Mouse (Mus musculus): ENCODE measurements around the gene Prkag2. TPM values are rescaled to one million over a fixed set of nuclear protein-coding genes. Genes with fewer than 3 reads are reported as not detected.
"Not testable (repeated sequence)": the region's sequence is repeated elsewhere in the genome, so short reads cannot be mapped to it uniquely, and the experiment has no call there.

Prkag2 gene
- polyA plus RNA-seq, 1 experiment from 2014 or later, result 38.2 TPM

DNA sequence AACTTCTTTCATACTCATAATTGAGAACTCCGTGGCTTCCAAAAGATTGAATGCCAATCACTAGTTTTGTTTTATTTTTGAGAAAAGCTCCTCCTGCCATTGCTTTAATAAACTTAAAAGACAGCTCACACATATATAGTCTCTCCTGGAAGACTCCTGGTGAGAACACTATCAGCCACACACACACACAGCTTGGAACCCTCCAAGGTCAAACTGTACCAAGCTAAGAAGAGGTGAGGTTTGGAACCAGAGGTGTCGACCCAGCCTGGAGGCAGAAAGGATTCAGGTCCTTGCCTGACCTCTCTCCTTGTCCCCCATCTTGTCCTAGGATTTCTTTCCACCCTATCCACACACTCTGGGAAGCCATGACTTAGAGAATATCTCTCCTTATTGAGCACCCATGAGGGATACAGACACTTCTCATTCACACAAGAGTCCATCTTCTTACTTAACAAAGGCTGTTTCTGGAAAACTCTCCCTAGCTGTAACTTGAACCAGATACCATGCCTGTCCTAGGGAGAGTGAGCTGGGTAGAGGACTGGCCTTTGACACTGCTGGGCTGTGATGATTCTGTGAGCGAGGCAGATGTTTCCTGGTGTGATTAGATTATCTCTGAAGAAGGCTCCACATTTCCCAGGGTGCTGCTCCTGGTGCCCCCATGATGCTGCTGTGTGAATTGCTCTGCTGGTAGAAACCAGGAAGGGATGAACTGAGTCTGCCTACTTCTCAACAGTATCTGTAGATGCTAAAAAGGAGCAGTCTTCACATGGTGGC lies 245.4 kb downstream of the Prkag2 start:
- H3K4me1 ChIP-seq, result no peaks in the 10 kb centered on the region
- no peaks in the 10 kb centered on the region for H3K9me3 ChIP-seq
- no peaks in the 10 kb centered on the region for H3K27me3 ChIP-seq (replicated peaks; ENCODE audit: low read depth, poor library complexity, severe bottlenecking)
- 69% methylated on average over 3 of the region's 3 CpGs for WGBS
- H3K4me3 ChIP-seq, result no peak overlapping the region
- H3K36me3 ChIP-seq (replicated peaks), result no peaks in the 10 kb centered on the region
- no peak overlapping the region for H3K27ac ChIP-seq (replicated peaks)
- no peak for DNase-seq (ENCODE audit: low spot score)

DNA sequence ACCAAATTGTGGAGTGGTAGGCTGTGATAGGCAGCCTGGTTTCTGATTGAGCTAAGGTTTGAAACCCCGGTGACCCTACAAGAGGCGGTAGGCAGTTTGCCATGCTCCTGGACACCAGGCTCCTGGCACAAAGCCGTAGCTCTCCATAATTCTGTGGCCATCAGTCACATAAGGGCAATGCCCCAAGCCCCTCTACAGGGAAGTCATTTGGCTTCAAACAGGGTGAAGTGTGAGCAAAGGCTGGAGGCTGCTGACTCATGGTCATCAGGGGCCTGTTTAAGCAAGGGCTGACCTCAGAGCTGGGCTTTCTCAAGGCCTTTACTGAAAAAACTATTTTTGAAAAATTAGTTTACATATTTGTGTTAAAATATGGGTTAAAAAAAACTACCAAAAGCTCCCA lies 246.2 kb downstream of the Prkag2 start:
- no peaks in the 10 kb centered on the region for H3K36me3 ChIP-seq (replicated peaks)
- H3K4me1 ChIP-seq, result no peaks in the 10 kb centered on the region
- H3K27me3 ChIP-seq (replicated peaks; ENCODE audit: low read depth, poor library complexity, severe bottlenecking), result no peaks in the 10 kb centered on the region
- DNase-seq (ENCODE audit: low spot score), result no peak
- no peak overlapping the region for H3K27ac ChIP-seq (replicated peaks)
- no peak overlapping the region for H3K4me3 ChIP-seq
- WGBS, result 92% methylated on average over 3 of the region's 3 CpGs
- H3K9me3 ChIP-seq, result no peaks in the 10 kb centered on the region

DNA sequence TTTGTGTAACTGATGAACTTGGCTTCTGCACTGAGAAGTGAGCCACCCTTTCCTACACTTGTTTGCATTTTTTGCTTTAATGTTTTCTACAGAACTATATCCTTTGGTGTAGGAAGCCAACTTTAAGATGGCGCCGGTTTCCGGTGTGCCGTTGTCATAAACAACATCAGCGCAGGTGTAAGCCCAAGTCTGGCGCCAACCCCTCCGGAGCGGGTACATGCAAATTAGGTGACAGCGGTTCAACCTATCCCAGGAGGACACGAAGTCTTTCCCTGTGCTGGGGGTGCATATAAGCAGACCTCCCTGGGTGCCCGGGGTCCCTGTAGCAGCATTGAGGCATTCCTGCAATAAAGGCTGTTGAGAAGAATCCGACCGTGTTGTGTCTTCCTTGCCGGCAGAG lies 252.2 kb downstream of the Prkag2 start:
- not testable (repeated sequence) for H3K4me3 ChIP-seq; DNase-seq (ENCODE audit: low spot score); H3K9me3 ChIP-seq; H3K27me3 ChIP-seq (replicated peaks; ENCODE audit: low read depth, poor library complexity, severe bottlenecking); H3K36me3 ChIP-seq (replicated peaks); H3K4me1 ChIP-seq; H3K27ac ChIP-seq (replicated peaks)
- WGBS, result 87% methylated on average over 14 of the region's 14 CpGs

DNA sequence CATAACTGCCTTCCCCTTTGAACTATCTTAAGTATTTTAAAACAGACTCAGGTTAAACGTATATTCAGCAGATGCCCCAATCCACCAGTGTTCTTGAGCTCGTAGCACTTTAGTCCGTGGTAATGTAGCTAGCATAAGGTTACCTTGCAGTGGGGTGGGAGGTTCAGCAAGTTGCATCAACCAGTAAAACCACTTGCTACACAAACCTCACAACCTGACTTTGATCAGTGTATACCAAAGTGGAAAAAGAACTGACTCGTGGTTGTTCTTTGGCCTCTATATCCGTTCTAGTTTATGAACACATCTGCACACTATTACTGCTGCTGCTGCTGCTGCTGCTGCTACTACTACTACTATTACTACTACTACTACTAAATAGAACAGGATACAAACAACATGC lies 256.6 kb downstream of the Prkag2 start:
- H3K27ac ChIP-seq (replicated peaks), result no peak overlapping the region

DNA sequence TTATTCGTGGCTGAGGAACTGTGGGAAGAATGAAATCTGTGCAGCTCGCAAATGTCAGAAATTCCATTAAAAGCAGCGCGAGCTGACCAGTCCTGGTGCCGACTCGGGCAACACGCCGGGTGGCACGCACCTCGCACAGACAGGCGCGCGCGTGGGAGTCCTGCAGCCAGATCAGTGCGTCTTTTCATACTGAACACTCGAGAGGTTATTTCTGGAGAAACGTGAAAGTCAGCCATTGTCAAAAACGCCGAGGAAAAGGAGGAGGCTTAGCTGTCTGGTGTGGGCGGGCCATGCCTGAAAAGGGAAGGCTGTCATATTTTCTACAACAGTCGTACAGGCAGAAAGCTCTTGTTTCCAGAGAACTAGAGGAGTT lies 257.4 kb downstream of the Prkag2 start:
- peak overlapping the region; percentile 98 for H3K27ac ChIP-seq (replicated peaks)
- peaks cover 28% of the 10 kb centered on the region for H3K4me1 ChIP-seq
- DNase-seq (ENCODE audit: low spot score), result no peak
- H3K36me3 ChIP-seq (replicated peaks), result 0 out of 2 replicates have a peak, but pooled peaks cover 4% of the 10 kb centered on the region
- no peaks in the 10 kb centered on the region for H3K9me3 ChIP-seq
- 3% methylated on average over 21 of the region's 21 CpGs for WGBS
- H3K27me3 ChIP-seq (replicated peaks; ENCODE audit: low read depth, poor library complexity, severe bottlenecking), result no peaks in the 10 kb centered on the region
- H3K4me3 ChIP-seq, result peak overlapping the region; percentile 96

More for the DNA sequence above, 256.6 kb downstream of the Prkag2 start:
- no peak for DNase-seq (ENCODE audit: low spot score)
- no peaks in the 10 kb centered on the region for H3K9me3 ChIP-seq
- WGBS, result 89% methylated on average over 5 of the region's 5 CpGs
- peaks cover 28% of the 10 kb centered on the region for H3K4me1 ChIP-seq
- H3K4me3 ChIP-seq, result no peak overlapping the region
- no peaks in the 10 kb centered on the region for H3K27me3 ChIP-seq (replicated peaks; ENCODE audit: low read depth, poor library complexity, severe bottlenecking)
- H3K36me3 ChIP-seq (replicated peaks), result 0 out of 2 replicates have a peak, but pooled peaks cover 2% of the 10 kb centered on the region

DNA sequence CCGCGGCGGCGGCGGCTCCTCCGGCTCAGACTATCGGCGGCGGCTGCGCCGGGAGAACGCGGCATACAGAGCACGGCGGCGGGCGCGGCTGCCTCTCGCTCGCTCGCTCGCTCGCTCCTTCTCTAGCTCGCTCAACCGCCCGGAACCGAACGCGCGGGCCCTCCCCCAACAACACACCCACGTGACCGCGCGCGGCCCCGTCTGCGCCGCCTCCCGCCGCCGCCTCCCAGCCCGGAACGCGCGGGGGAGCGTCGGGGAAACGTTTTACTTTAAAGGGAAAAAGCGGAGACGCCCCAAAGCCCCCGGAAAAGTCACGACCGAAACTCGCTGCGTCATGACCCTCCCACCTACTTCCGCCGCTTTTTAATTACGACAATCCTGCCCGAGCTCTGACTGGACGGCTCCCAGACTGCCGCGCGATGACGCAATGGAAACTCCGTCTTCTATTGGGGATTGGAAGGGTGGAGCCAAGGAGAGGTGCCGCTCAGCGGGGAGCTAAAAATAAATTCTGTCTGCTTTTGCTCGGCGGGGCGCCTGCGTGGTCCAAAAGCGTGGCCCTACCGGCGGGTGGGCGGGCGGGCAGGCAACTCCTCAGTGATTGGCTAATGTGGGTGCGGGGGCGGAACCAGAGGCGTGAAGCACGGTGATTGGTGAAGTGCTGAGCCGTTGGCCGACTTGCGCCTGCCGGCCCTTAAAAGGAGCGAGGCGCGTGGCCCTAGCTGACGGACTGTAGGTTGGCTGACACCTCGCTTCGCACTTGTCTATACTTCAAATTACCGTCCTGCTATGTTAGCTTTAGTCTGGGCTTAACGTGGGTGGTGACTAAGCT lies 258.0 kb downstream of the Prkag2 start, which contains the start of gene Rheb:
TSS of gene Rheb (minus strand) at position 351 of the 829 bp plus-strand sequence.
- peak; percentile 99 for DNase-seq (ENCODE audit: low spot score)
- Histone ChIP-seq H3K4me3 (peak within 1 kb of the TSS; percentile 96), H3K36me3 (replicated peaks) (0 out of 2 replicates have a peak, but pooled peaks cover 4% of the 10 kb centered on the region), H3K4me1 (peaks cover 28% of the 10 kb centered on the region), H3K9me3 (no peaks in the 10 kb centered on the region), H3K27ac (replicated peaks) (peak within 1 kb of the TSS; percentile 98), H3K27me3 (replicated peaks; ENCODE audit: low read depth, poor library complexity, severe bottlenecking) (no peaks in the 10 kb centered on the region)
- WGBS, result under 1% methylated on average over 92 of the region's 92 CpGs

DNA sequence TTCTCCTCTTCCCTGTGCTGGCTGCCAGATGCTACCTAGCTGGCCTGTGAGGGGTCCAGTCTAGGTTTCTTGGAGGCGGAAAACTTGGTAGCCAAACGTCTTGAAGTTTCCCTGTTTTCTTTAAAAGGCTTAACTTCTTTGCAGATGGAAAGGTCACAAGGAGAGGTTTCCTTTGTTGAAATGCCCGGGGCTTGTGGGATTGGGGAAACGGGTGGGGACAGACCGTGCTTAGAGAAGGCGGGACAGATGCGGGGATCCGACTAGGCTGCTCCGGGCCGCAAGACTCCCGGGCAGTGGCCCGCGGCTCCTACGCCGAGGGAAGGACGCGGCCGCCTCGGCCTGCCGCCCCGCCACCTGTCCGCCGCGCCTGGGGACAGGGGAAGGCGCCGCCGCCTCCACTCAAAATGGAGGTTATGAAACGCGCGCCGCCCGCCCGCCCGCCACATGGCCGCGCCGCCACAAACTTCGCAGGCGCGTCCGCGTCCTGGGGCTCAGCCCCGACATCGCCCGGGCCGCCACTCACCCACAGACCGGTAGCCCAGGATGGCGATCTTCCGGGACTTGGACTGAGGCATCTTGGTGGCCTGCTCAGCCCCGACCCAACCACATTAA lies 258.7 kb downstream of the Prkag2 start:
- no peaks in the 10 kb centered on the region for H3K27me3 ChIP-seq (replicated peaks; ENCODE audit: low read depth, poor library complexity, severe bottlenecking)
- H3K9me3 ChIP-seq, result no peaks in the 10 kb centered on the region
- WGBS, result under 1% methylated on average over 50 of the region's 50 CpGs
- peaks cover 28% of the 10 kb centered on the region for H3K4me1 ChIP-seq
- 0 out of 2 replicates have a peak, but pooled peaks cover 4% of the 10 kb centered on the region for H3K36me3 ChIP-seq (replicated peaks)
- peak; percentile 72 for DNase-seq (ENCODE audit: low spot score)
- H3K27ac ChIP-seq (replicated peaks), result peak overlapping the region; percentile 98
- peak overlapping the region; percentile 96 for H3K4me3 ChIP-seq

DNA sequence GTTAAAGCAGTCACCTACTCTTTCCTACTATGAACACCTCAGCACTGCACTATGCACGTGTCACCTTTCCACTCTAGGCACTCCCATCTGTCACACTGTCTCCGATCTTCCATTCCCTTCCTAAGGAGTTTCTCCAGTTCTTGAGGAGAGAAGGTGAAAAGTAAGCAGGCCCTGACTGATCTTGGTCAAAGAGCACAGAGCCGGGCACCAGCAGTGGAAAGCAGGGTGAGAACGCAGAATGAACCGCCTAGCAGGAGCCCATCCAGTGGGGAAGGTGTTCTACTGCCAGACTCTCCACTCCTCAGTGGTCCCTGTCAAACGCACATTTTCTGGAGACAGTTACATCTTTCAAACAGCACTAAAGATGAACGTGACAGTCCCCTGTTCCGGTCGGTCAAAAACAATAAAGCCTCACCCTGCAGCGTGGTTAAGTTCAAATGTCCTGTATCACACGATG lies 259.4 kb downstream of the Prkag2 start:
- Histone ChIP-seq H3K36me3 (replicated peaks) (0 out of 2 replicates have a peak, but pooled peaks cover 8% of the 10 kb centered on the region), H3K4me3 (peak overlapping the region; percentile 96), H3K4me1 (peaks cover 28% of the 10 kb centered on the region), H3K9me3 (no peaks in the 10 kb centered on the region), H3K27me3 (replicated peaks; ENCODE audit: low read depth, poor library complexity, severe bottlenecking) (no peaks in the 10 kb centered on the region), H3K27ac (replicated peaks) (peak overlapping the region; percentile 98)
- WGBS, result 35% methylated on average over 11 of the region's 11 CpGs
- DNase-seq (ENCODE audit: low spot score), result no peak

DNA sequence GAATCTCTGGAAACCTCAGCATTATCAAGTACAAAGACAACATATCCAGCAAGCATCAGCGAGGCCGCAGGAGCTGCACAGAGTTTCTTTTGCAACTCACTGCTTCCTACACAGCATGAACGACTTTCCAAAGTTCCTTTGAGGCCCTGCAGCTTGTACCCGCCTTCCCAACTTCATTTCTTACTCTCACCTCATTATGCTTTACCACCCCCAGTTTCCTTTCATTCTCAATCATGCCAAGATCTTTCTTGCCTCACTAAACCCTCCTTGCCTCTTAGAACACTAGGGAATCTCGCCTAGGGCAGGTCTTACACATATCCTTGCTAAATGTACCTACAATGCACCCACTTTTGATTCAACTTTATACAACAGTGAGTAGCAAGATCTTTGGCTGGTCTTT lies 266.0 kb downstream of the Prkag2 start:
- Histone ChIP-seq H3K4me1 (no peaks in the 10 kb centered on the region; the same call in 1 of the 2 replicates), H3K36me3 (replicated peaks) (0 out of 2 replicates have a peak, but pooled peaks cover 8% of the 10 kb centered on the region), H3K9me3 (no peaks in the 10 kb centered on the region), H3K27me3 (replicated peaks; ENCODE audit: low read depth, poor library complexity, severe bottlenecking) (no peaks in the 10 kb centered on the region), H3K27ac (replicated peaks) (no peak overlapping the region), H3K4me3 (no peak overlapping the region)
- WGBS, result 88% methylated on average over 5 of the region's 5 CpGs
- no peak for DNase-seq (ENCODE audit: low spot score)

DNA sequence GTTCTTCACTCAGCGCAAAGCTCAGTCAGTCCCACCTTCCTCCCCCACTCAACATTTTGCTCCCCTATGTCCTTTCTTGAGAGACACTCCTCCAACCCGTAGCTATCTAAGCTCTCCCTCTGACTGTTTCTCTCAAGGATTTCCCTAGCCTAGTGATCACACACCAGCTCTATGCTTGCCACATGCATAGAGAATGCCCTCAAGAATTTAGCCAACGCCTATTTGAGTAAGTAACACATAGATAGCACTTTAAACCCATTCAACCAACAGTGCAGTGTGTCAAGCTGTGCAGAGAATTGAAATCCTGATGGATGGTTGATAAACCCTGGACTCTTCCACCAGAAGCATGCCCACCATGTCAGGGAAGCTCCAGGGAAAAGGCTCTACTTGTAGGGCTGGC lies 268.5 kb downstream of the Prkag2 start:
- Histone ChIP-seq H3K27ac (replicated peaks) (no peak overlapping the region), H3K4me3 (no peak overlapping the region), H3K36me3 (replicated peaks) (0 out of 2 replicates have a peak, but pooled peaks cover 4% of the 10 kb centered on the region), H3K9me3 (no peaks in the 10 kb centered on the region), H3K4me1 (no peaks in the 10 kb centered on the region), H3K27me3 (replicated peaks; ENCODE audit: low read depth, poor library complexity, severe bottlenecking) (no peaks in the 10 kb centered on the region)
- DNase-seq (ENCODE audit: low spot score), result no peak
- WGBS, result 92% methylated on average over 3 of the region's 3 CpGs

DNA sequence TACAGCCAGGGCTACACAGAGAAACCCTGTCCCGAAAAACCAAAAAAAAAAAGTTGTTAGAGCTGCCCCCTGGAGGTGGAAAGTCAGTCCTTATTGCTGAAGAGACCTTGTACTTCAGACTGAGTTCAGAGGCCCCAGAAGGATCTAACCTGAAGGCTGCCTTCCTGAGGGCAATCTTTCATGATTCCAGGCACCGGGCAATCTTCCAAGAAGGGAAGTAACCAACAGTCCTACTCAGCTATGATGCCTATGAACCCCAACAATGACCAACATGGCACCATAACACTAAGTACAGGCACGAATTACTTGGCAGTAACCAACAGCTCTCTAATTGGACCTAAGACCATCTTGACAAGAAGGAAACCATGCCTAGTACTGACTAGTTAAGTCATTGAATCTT lies 272.0 kb downstream of the Prkag2 start:
- no peaks in the 10 kb centered on the region for H3K27me3 ChIP-seq (replicated peaks; ENCODE audit: low read depth, poor library complexity, severe bottlenecking)
- no peak overlapping the region for H3K4me3 ChIP-seq
- peaks cover 16% of the 10 kb centered on the region for H3K4me1 ChIP-seq
- H3K36me3 ChIP-seq (replicated peaks), result no peaks in the 10 kb centered on the region
- H3K9me3 ChIP-seq, result no peaks in the 10 kb centered on the region
- no peak for DNase-seq (ENCODE audit: low spot score)
- no peak overlapping the region for H3K27ac ChIP-seq (replicated peaks)
- 96% methylated on average over 3 of the region's 3 CpGs for WGBS

DNA sequence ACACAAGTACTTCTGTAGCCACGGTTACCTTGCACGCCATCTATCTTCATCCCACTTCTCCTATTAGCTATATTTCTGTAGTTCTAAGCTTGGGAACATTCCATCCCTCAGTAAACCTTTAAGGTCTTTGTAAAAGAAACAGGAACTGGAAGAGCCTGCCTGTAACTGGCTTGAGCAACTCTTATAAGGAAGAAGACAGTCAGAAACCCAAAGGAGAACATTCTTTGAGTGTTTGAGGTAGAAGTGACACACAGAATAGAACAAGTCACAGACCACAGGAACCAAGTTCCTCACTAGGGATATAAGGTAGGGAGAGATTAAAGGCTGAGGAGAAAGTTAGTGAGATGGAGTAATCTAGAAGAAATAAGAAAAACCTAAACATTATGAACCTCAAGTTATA lies 273.3 kb downstream of the Prkag2 start:
- no peaks in the 10 kb centered on the region for H3K27me3 ChIP-seq (replicated peaks; ENCODE audit: low read depth, poor library complexity, severe bottlenecking)
- H3K36me3 ChIP-seq (replicated peaks), result no peaks in the 10 kb centered on the region
- DNase-seq (ENCODE audit: low spot score), result no peak
- H3K4me3 ChIP-seq, result no peak overlapping the region
- peaks cover 16% of the 10 kb centered on the region for H3K4me1 ChIP-seq
- WGBS, result 92% methylated on average over 2 of the region's 2 CpGs
- no peaks in the 10 kb centered on the region for H3K9me3 ChIP-seq
- no peak overlapping the region for H3K27ac ChIP-seq (replicated peaks)

All from embryonic facial prominence, embryonic 10.5 days (tissue).